Mouse (Mus musculus) heart, embryonic 14.5 days (tissue): ENCODE results near the gene Ctbp2. TPM values are rescaled to one million over a fixed set of nuclear protein-coding genes. Genes with fewer than 3 reads are reported as not detected.

Experiments used
- ATAC-seq: fragments of 200-750 bp; cut with Nextera tagmentation; 2 replicates; pipeline ENCODE4 v1.8.0; 2017; ENCODE audit warnings: low read depth, moderate TSS enrichment; ENCODE audit not compliant: insufficient number of reproducible peaks, insufficient read depth, low FRiP score
- H3K27ac ChIP-seq, 2 experiments: fragments of 200-500 bp in 1 of 2; fragments of 300-500 bp in 1 of 2; sonication (generic) in 1 of 2; replicated peaks in 1 of 2; 2 replicates each; pipeline ENCODE4 v1.5.1; 2012 to 2014; ENCODE audit warnings: low read depth in 2 of 2, low read length in 2 of 2, control low read depth in 1 of 2, mild to moderate bottlenecking in 1 of 2, mixed read lengths in 1 of 2; ENCODE audit not compliant: control insufficient read depth in 1 of 2, insufficient read depth in 1 of 2
- H3K27me3 ChIP-seq: fragments of 300-500 bp; sonication (generic); 2 replicates; pipeline ENCODE4 v1.6.1; 2014; ENCODE audit warnings: mild to moderate bottlenecking, low read length, control low read depth; ENCODE audit not compliant: control insufficient read depth, insufficient read depth
- H3K36me3 ChIP-seq: fragments of 300-500 bp; sonication (generic); 2 replicates; pipeline ENCODE4 v1.6.1; 2014; ENCODE audit warnings: mild to moderate bottlenecking, control low read depth, low read length, mixed read lengths; ENCODE audit not compliant: control insufficient read depth, insufficient read depth
- H3K4me1 ChIP-seq, 2 experiments: fragments of 200-500 bp in 1 of 2; fragments of 300-500 bp in 1 of 2; sonication (generic) in 1 of 2; 2 replicates each; pipeline ENCODE4 v1.6.1; 2012 to 2014; ENCODE audit warnings: low read length in 2 of 2, control low read depth in 1 of 2, mixed read lengths in 1 of 2; ENCODE audit not compliant: control insufficient read depth in 2 of 2, insufficient read depth in 2 of 2
- H3K4me2 ChIP-seq: fragments of 300-500 bp; sonication (generic); 2 replicates; pipeline ENCODE4 v1.6.1; 2014; ENCODE audit warnings: mild to moderate bottlenecking, low read length
- H3K4me3 ChIP-seq, 2 experiments: fragments of 200-500 bp in 1 of 2; fragments of 300-500 bp in 1 of 2; sonication (generic) in 1 of 2; 2 replicates each; pipeline ENCODE4 v1.5.1; 2012 to 2014; ENCODE audit warnings: low read length in 2 of 2, mild to moderate bottlenecking in 2 of 2, control low read depth in 1 of 2, low read depth in 1 of 2, moderate library complexity in 1 of 2; ENCODE audit not compliant: control insufficient read depth in 1 of 2, insufficient read depth in 1 of 2
- H3K9ac ChIP-seq: fragments of 300-500 bp; sonication (generic); 2 replicates; pipeline ENCODE4 v1.6.1; 2014; ENCODE audit warnings: mild to moderate bottlenecking, low read length
- H3K9me3 ChIP-seq: fragments of 300-500 bp; sonication (generic); 2 replicates; pipeline ENCODE4 v1.6.1; 2016; ENCODE audit warnings: low read length, control low read depth; ENCODE audit not compliant: control insufficient read depth
- WGBS: fragments of 180-500 bp; shearing (Covaris S2); extraction: QIAGEN DNeasy Blood & Tissue Kit; methylation state at CpG from one replicate; pipeline ENCODE4 v1.1.7; 2014; 5-methylcytosine and 5-hydroxymethylcytosine counted together
- polyA plus RNA-seq: library from polyadenylated mRNA; unstranded; fragments of >200 nt; fragmentation: Nextera tagmentation; extraction: Ambion mirVana; gene quantifications from 2 replicates; pipeline ENCODE4 v1.2.1, GENCODE M21; 2014

The Ctbp2 gene
- polyA plus RNA-seq, 1 experiment from 2014 or later = 54.3 TPM

- Histone ChIP-seq H3K4me3 (peak overlapping the region; percentile 83 to 96), H3K36me3 (no peaks in the 10 kb centered on the region), H3K9me3 (peaks cover 8% of the 10 kb centered on the region; the same call in 1 of the 2 replicates), H3K4me2 (peak overlapping the region; percentile 95), H3K4me1 (peaks cover 11 to 16% of the 10 kb centered on the region in 2 experiments), H3K27ac (peak overlapping the region; percentile 99 to 100), H3K27me3 (no peaks in the 10 kb centered on the region), H3K9ac (peak overlapping the region; percentile 98)
- no peak for ATAC-seq
- 8% methylated on average over 34 of the region's 34 CpGs for WGBS
Observed at GRCm38 (mm10) chr7:133124701-133125485, 739 bp upstream of the Ctbp2 start.

- ATAC-seq = peak; percentile 64
- peak within 1 kb of the TSS; percentile 98 for H3K9ac ChIP-seq
- WGBS = under 1% methylated on average over 32 of the region's 53 CpGs
Observed at GRCm38 (mm10) chr7:133123244-133123998, 733 bp downstream of the Ctbp2 start, which contains the start of gene Fgfr2. Gene Fgfr2, minus strand, starts transcription at chr7:133123350.

GRCm38 (mm10) chr7:133122379-133123243 lies 1.5 kb downstream of the Ctbp2 start:
- H3K27ac ChIP-seq = peak overlapping the region; percentile 96 to 100
- peak overlapping the region; percentile 93 to 96 for H3K4me3 ChIP-seq
- no peaks in the 10 kb centered on the region for H3K9me3 ChIP-seq
- H3K4me1 ChIP-seq = peaks cover 14 to 36% of the 10 kb centered on the region in 2 experiments
- peak overlapping the region; percentile 95 for H3K4me2 ChIP-seq
- H3K36me3 ChIP-seq = no peaks in the 10 kb centered on the region
- WGBS = under 1% methylated on average over 64 of the region's 102 CpGs
- peak overlapping the region; percentile 98 for H3K9ac ChIP-seq
- peak; percentile 5 for ATAC-seq
- no peaks in the 10 kb centered on the region for H3K27me3 ChIP-seq

More at GRCm38 (mm10) chr7:133123244-133123998, 733 bp downstream of the Ctbp2 start, which contains the start of gene Fgfr2:
- Histone ChIP-seq H3K36me3 (no peaks in the 10 kb centered on the region), H3K4me1 (peaks cover 11 to 30% of the 10 kb centered on the region in 2 experiments), H3K4me2 (peak within 1 kb of the TSS; percentile 95), H3K4me3 (peak within 1 kb of the TSS; percentile 93 to 96), H3K27me3 (no peaks in the 10 kb centered on the region), H3K9me3 (peaks cover under 1% of the 10 kb centered on the region; the same call in 1 of the 2 replicates), H3K27ac (peak within 1 kb of the TSS; percentile 99 to 100)

- Histone ChIP-seq H3K36me3 (no peaks in the 10 kb centered on the region), H3K9ac (peak overlapping the region; percentile 98), H3K9me3 (no peaks in the 10 kb centered on the region), H3K27ac (peak overlapping the region; percentile 96 to 100), H3K4me2 (peak overlapping the region; percentile 95), H3K27me3 (no peaks in the 10 kb centered on the region), H3K4me3 (peak overlapping the region; percentile 93 to 96), H3K4me1 (peaks cover 18 to 44% of the 10 kb centered on the region in 2 experiments)
- under 1% methylated on average over 80 of the region's 94 CpGs for WGBS
- ATAC-seq = 0 out of 2 replicates have a peak, but pooled peaks have one; percentile 27
Observed at GRCm38 (mm10) chr7:133121661-133122378, 2.3 kb downstream of the Ctbp2 start.

DNA sequence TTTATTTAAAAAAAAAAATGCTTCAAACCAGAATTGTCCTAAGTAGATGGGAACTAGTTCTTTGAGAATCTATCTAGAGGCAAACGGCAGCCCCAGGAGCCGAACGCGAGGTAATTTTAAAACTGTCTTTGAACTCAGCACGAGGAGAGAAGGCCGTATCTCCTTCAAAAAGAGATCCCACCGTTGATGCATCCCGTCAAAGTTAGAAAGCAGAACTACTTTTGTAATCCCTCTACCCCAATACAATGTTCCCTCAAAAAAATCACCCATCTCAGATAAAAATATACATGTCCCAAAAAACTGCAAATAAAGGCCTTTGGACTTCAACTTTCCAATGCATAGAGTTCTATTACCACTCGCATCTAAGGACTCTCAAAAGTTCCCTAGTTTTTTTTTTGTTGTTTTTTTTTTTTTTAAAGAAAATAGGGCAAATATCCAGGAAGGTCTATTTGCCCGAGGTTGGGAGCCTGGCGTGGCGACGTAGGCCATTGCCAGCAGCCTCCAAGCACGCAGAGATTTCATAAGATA lies 3.0 kb downstream of the Ctbp2 start:
- H3K9ac ChIP-seq = peak overlapping the region; percentile 98
- no peaks in the 10 kb centered on the region for H3K27me3 ChIP-seq
- no peaks in the 10 kb centered on the region for H3K9me3 ChIP-seq
- H3K4me2 ChIP-seq = peak overlapping the region; percentile 95
- peaks cover 19 to 50% of the 10 kb centered on the region in 2 experiments for H3K4me1 ChIP-seq
- peak overlapping the region; percentile 93 to 96 for H3K4me3 ChIP-seq
- peak overlapping the region; percentile 82 to 100 for H3K27ac ChIP-seq
- H3K36me3 ChIP-seq = no peaks in the 10 kb centered on the region
- ATAC-seq = no peak
- WGBS = 2% methylated on average over 14 of the region's 14 CpGs

- no peak for ATAC-seq
- H3K27ac ChIP-seq = 0 out of 4 replicates have a peak overlapping the region, but pooled peaks of 1 of the 2 experiments have one; percentile 12
- H3K4me3 ChIP-seq = peak overlapping the region; percentile 33 to 96
- no peaks in the 10 kb centered on the region for H3K27me3 ChIP-seq
- no peaks in the 10 kb centered on the region for H3K9me3 ChIP-seq
- H3K4me1 ChIP-seq = peaks cover 25 to 57% of the 10 kb centered on the region in 2 experiments
- peak overlapping the region; percentile 95 for H3K4me2 ChIP-seq
- no peaks in the 10 kb centered on the region for H3K36me3 ChIP-seq
- 9% methylated on average over 15 of the region's 15 CpGs for WGBS
- peak overlapping the region; percentile 98 for H3K9ac ChIP-seq
Observed at GRCm38 (mm10) chr7:133120221-133120751, 3.9 kb downstream of the Ctbp2 start.
